Mouse (Mus musculus) embryonic facial prominence, embryonic 12.5 days (tissue): ENCODE results near the gene Slc6a21. TPM values are rescaled to one million over a fixed set of nuclear protein-coding genes. Genes with fewer than 3 reads are reported as not detected.

Experiments
- ATAC-seq: fragments of 200-750 bp; cut with Nextera tagmentation; 2 replicates; pipeline ENCODE4 v1.8.0; 2017; ENCODE audit not compliant: insufficient number of reproducible peaks, insufficient read depth, low FRiP score, low TSS enrichment
- H3K27ac ChIP-seq: fragments of 300-500 bp; sonication (generic); 2 replicates; pipeline ENCODE4 v1.5.1; 2016; ENCODE audit warnings: mild to moderate bottlenecking
- H3K27me3 ChIP-seq: fragments of 300-500 bp; sonication (generic); 2 replicates; pipeline ENCODE4 v1.6.1; 2016; ENCODE audit warnings: mild to moderate bottlenecking, moderate library complexity
- H3K36me3 ChIP-seq: fragments of 300-500 bp; sonication (generic); 2 replicates; pipeline ENCODE4 v1.6.1; 2016; ENCODE audit warnings: mild to moderate bottlenecking
- H3K4me1 ChIP-seq: fragments of 300-500 bp; sonication (generic); 2 replicates; pipeline ENCODE4 v1.6.1; 2016
- H3K4me2 ChIP-seq: fragments of 300-500 bp; sonication (generic); replicated peaks from 2 replicates; pipeline ENCODE4 v1.6.1; 2016; ENCODE audit warnings: mild to moderate bottlenecking, moderate library complexity
- H3K4me3 ChIP-seq: fragments of 300-500 bp; sonication (generic); 2 replicates; pipeline ENCODE4 v1.5.1; 2016; ENCODE audit warnings: mild to moderate bottlenecking
- H3K9ac ChIP-seq: fragments of 300-500 bp; sonication (generic); 2 replicates; pipeline ENCODE4 v1.6.1; 2016; ENCODE audit warnings: mild to moderate bottlenecking, moderate library complexity
- H3K9me3 ChIP-seq: fragments of 300-500 bp; sonication (generic); 2 replicates; pipeline ENCODE4 v1.6.1; 2016; ENCODE audit warnings: mild to moderate bottlenecking, moderate library complexity
- WGBS: fragments of 180-500 bp; shearing (Covaris S2); methylation state at CpG from one replicate; pipeline ENCODE4 v1.1.7; 2016; 5-methylcytosine and 5-hydroxymethylcytosine counted together
- polyA plus RNA-seq: library from polyadenylated mRNA; unstranded; fragments of >200 nt; fragmentation: Nextera tagmentation; extraction: Ambion mirVana; gene quantifications from 2 replicates; pipeline ENCODE4 v1.2.1, GENCODE M21; 2016

The Slc6a21 gene
- polyA plus RNA-seq, 1 experiment from 2014 or later = not detected

DNA sequence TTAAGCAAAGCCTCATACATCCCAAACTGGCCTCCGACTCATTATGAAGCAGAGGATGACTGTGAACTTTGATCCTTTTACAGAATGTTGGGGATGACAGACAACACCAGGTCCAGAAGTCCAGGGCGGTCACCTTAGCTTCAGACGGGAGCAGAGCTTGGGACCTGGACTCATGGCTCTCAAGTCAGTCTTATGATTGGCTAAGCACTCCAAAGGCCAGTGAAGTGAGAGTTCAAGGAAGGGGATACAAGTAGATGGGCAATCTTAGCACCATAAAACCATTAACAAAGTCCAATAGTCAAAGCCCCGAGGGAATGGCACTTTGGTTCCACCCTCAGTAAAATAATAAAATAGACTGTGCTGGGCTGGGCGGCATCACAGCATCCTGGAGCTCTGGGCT, 45.8 kb downstream of the Slc6a21 start:
- ATAC-seq = no peak
- Histone ChIP-seq H3K9me3 (no peaks in the 10 kb centered on the region), H3K4me3 (no peak overlapping the region), H3K27me3 (no peaks in the 10 kb centered on the region), H3K27ac (no peak overlapping the region), H3K4me1 (no peaks in the 10 kb centered on the region), H3K9ac (no peak overlapping the region), H3K36me3 (peaks cover 28% of the 10 kb centered on the region), H3K4me2 (no peak overlapping the region)
- WGBS = 95% methylated on average over 5 of the region's 5 CpGs

DNA sequence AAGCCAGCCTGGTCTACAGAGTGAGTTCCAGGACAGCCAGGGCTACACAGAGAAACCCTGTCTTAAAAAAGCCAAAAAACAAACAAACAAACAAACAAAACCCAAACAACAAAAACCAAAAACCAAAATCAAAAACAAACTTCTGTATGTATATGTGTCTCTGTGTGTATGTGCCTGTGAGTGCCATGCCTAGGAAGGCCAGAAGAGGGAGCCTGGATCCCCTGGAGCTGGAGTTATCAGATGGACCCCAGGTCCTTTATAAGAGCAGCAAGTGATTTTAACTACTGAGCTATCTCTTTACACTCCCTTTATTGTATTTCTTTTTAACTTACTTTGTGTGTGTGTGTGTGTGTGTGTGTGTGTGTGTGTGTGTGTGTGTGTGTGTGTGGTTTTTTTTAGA, 48.5 kb downstream of the Slc6a21 start:
- Histone ChIP-seq H3K36me3 (peaks cover 24% of the 10 kb centered on the region), H3K4me2 (no peak overlapping the region), H3K9me3 (no peaks in the 10 kb centered on the region), H3K27ac (no peak overlapping the region), H3K4me1 (no peaks in the 10 kb centered on the region), H3K4me3 (no peak overlapping the region), H3K27me3 (no peaks in the 10 kb centered on the region), H3K9ac (no peak overlapping the region)
- no peak for ATAC-seq

DNA sequence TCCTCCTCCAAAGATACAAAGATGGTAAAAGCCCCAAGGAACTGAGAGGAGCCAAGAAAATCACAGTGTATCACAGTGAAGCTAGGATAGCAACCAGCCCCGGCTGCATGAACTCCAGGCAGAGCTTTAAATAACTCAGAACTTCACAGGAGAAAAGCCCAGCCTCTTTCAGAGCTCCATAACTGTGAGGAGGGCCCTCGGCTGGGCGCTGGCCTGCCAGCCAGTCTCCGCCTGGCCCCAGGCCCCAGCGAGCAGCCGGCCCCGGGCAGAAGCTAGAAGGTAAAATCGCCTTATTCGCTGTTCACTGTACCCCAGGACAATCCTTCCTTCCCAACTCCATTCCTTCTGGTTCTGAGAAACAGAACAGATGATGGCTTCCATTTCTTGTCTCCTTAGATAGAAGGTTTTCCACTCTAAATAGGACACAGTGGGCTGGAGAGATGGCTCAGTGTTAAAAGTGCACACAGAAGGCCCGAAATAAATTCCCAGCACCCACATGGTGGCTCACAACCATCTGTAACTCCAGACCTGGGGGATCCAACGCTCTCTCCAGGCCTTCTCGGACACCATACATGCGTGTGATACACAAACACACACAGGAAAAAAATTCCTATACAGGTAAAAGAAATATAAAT, 51.6 kb downstream of the Slc6a21 start:
- H3K4me3 ChIP-seq = no peak overlapping the region
- H3K9me3 ChIP-seq = no peaks in the 10 kb centered on the region
- no peak overlapping the region for H3K9ac ChIP-seq
- H3K4me1 ChIP-seq = peaks cover 7% of the 10 kb centered on the region
- H3K4me2 ChIP-seq = no peak overlapping the region
- WGBS = 83% methylated on average over 13 of the region's 13 CpGs
- ATAC-seq = no peak
- no peaks in the 10 kb centered on the region for H3K27me3 ChIP-seq
- H3K36me3 ChIP-seq = peaks cover 16% of the 10 kb centered on the region
- no peak overlapping the region for H3K27ac ChIP-seq

DNA sequence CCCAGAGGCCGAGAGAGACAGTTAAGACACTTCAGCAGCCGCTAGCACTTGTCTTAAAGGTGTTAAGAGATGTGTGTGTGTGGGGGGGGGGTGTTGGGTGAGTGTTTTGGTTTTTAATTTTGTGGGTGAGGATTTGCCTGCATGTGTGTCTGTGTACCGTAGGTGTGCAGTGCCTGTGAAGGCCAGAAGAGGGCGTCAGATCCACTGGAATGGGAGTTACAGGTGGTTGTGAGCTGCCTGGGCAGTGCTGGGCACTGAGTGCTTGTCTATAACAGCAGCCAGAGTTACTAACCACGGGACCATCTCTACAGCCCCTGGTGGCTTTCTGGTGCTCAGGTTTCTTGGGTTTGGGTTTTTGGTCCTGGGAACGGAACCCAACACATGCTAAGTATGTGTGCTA, 54.2 kb downstream of the Slc6a21 start:
- no peaks in the 10 kb centered on the region for H3K27me3 ChIP-seq
- H3K9ac ChIP-seq = no peak overlapping the region
- H3K27ac ChIP-seq = no peak overlapping the region
- ATAC-seq = no peak
- H3K9me3 ChIP-seq = no peaks in the 10 kb centered on the region
- H3K36me3 ChIP-seq = peaks cover 1% of the 10 kb centered on the region; the same call in 1 of the 2 replicates
- H3K4me1 ChIP-seq = peaks cover 21% of the 10 kb centered on the region
- H3K4me2 ChIP-seq = no peak overlapping the region
- WGBS = 78% methylated on average over 6 of the region's 6 CpGs
- H3K4me3 ChIP-seq = no peak overlapping the region

DNA sequence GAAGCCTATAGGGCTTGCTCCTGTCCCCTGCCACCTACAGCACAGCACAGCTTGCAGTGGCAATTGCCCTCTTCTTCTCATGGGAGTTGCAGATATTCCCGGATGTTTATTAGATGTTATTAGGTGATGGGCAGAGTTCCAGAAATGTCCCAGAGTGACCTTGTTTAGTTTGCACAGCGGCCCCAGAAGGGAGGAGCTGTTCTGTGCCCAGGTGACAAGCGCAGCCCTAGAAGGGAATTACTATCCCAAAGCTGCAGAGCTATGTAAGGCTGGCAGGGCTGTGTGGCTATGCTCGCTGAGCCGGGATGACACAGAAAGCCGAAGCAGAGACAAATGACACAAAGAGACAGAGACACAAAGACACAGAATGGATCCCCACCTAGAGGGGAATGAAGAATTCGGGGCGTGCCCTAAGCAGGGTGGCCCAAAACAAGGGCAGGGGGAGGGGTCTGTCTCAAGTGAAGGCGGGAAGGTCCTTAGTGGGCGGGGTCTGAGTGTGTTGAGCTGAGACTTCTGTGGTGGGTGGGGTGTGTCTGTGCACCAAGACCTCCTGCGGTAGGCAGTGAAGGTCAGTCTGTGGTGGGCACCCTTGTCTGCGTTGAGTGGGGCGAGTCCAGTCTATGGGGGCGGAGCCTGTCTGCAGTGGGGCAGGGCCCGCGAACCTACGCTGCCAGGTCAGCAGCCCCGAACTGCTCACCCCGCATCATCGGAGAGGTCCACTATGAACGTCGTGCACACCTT, 55.5 kb downstream of the Slc6a21 start:
- peak overlapping the region; percentile 81 for H3K27ac ChIP-seq
- peaks cover 23% of the 10 kb centered on the region for H3K4me1 ChIP-seq
- peak overlapping the region; percentile 51 for H3K4me3 ChIP-seq
- no peaks in the 10 kb centered on the region for H3K27me3 ChIP-seq
- peak overlapping the region; percentile 78 for H3K4me2 ChIP-seq
- peak overlapping the region; percentile 54 for H3K9ac ChIP-seq
- peak; percentile 36 for ATAC-seq
- WGBS = 4% methylated on average over 22 of the region's 22 CpGs
- H3K36me3 ChIP-seq = no peaks in the 10 kb centered on the region
- no peaks in the 10 kb centered on the region for H3K9me3 ChIP-seq

DNA sequence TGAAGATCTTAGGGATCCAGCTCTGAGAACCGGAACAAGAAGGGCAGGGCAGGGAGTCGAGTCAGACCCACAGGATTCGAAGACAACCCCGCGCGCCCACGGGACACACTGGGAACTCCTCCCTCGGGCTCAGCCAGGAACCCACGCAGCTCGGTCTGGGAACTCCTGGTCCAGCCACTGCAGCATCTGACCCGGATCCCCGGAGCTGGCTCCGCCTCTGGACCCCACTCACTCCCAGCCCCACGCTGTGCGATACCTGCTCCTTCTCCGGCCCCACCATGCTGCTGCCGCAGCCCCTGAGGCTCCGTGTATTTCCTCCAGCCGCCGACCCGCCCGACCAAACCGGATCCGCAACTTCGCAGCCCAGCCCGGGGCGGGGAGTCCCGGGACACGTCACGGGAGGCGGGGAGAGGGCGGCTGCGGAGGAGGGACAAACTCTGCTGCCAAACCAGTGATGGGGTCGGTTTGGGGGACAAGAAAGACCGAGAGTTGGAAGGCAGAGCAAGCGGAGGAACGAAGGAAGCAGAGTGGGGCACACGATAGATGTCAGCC, 56.2 kb downstream of the Slc6a21 start, which contains the start of gene Trpm4:
Gene Trpm4 (minus strand): TSS at position 350 of the 552 bp plus-strand sequence.
- Histone ChIP-seq H3K27me3 (no peaks in the 10 kb centered on the region), H3K27ac (peak within 1 kb of the TSS; percentile 81), H3K9ac (peak within 1 kb of the TSS; percentile 54), H3K36me3 (no peaks in the 10 kb centered on the region), H3K4me1 (peaks cover 29% of the 10 kb centered on the region), H3K4me3 (peak within 1 kb of the TSS; percentile 51), H3K9me3 (no peaks in the 10 kb centered on the region), H3K4me2 (peak within 1 kb of the TSS; percentile 78)
- ATAC-seq = peak; percentile 68
- WGBS = 1% methylated on average over 38 of the region's 38 CpGs

DNA sequence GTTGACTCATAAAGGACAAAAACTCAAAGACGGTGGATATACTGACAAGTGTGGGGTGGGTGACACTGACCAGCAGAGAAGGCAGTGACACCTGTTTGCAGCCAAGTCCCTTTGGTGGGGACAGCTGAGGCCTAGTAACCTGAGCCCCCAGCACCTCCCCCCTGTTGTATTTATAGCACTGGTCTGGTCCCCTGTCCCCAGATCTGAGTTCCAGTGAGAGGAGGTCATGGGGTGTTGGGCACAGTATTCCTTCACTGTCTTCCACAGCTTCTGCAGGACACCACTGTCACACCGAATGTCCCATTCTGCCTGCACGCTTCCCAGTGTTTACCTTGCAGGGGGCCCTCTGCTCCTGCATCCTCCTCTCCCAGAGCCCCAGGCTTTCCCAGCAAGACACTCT, 57.3 kb downstream of the Slc6a21 start:
- no peak for ATAC-seq
- Histone ChIP-seq H3K36me3 (no peaks in the 10 kb centered on the region), H3K4me3 (no peak overlapping the region), H3K27ac (peak overlapping the region; percentile 18; the same call in 1 of the 2 replicates), H3K4me1 (peaks cover 38% of the 10 kb centered on the region), H3K27me3 (no peaks in the 10 kb centered on the region), H3K4me2 (peak overlapping the region; percentile 78; the same call in 1 of the 2 replicates), H3K9ac (0 out of 2 replicates have a peak overlapping the region, but pooled peaks have one; percentile 54), H3K9me3 (no peaks in the 10 kb centered on the region)
- WGBS = 24% methylated on average over 3 of the region's 3 CpGs

DNA sequence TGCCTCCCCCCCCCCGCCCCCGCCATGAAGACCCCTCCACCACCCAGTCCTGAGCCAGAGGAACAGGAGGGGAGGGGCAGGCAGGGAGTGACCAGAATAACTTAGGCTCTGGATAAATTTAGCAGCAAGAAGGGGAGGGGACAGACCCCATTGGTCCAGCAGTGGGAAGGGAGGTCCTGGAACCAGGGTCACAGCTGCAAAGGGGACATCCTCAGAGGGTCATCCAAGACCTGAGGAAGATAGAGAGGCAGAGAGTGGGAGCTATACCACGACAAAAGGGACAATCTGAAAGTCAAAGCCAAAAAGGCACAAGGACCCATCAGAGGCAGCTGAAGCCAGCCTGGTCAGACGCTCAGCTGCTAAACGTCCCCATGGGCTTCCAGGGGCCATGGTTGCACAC, 57.7 kb downstream of the Slc6a21 start, which contains the start of gene Hrc:
Gene Hrc (plus strand): TSS at position 235 of the 400 bp plus-strand sequence.
- Histone ChIP-seq H3K36me3 (no peaks in the 10 kb centered on the region), H3K27me3 (no peaks in the 10 kb centered on the region), H3K4me1 (peaks cover 39% of the 10 kb centered on the region), H3K9ac (peak within 1 kb of the TSS; percentile 54; the same call in 1 of the 2 replicates), H3K9me3 (no peaks in the 10 kb centered on the region), H3K4me2 (peak within 1 kb of the TSS; percentile 78), H3K27ac (peak within 1 kb of the TSS; percentile 81), H3K4me3 (peak within 1 kb of the TSS; percentile 51; the same call in 1 of the 2 replicates)
- ATAC-seq = no peak
- WGBS = 31% methylated on average over 5 of the region's 5 CpGs

DNA sequence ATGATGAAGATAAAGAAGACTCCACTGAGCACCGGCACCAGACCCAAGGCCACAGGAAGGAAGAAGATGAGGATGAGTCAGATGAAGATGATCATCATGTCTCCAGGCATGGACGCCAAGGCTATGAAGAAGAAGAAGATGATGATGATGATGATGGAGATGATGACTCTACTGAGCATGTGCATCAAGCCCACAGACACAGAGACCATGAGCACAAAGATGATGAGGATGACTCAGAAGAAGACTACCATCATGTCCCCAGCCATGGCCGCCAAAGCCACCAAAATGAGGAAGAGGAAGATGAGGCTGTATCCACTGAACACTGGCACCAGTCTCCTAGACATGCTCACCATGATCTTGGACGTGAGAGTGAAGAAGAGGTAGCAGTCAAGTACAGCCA, 59.0 kb downstream of the Slc6a21 start:
- Histone ChIP-seq H3K9ac (no peak overlapping the region), H3K27me3 (no peaks in the 10 kb centered on the region), H3K36me3 (no peaks in the 10 kb centered on the region), H3K9me3 (no peaks in the 10 kb centered on the region), H3K4me2 (no peak overlapping the region), H3K4me1 (peaks cover 52% of the 10 kb centered on the region), H3K4me3 (no peak overlapping the region), H3K27ac (no peak overlapping the region)
- WGBS = 91% methylated on average over 4 of the region's 4 CpGs
- no peak for ATAC-seq

DNA sequence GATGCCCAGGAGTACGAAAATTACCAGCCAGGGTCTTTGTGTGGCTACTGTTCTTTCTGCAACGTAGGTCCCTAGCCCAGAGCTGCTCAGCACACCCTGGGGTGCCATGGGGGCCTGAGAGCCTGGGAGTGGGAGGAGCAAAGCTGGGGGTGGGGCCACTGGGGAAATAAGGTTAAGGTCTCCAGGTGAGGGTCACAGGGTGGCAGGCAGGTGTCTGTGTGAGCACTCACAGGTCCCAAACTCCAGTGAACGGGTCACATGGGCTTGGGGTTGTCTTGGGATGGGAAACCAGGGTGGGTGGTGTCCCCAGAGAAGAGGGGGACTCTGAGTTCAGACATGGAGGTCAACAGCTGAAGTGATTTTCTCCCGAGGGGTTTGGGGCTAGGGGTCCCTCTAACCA, 60.2 kb downstream of the Slc6a21 start:
- no peaks in the 10 kb centered on the region for H3K27me3 ChIP-seq
- no peak for ATAC-seq
- H3K4me2 ChIP-seq = peak overlapping the region; percentile 93; the same call in 1 of the 2 replicates
- no peak overlapping the region for H3K9ac ChIP-seq
- no peak overlapping the region for H3K4me3 ChIP-seq
- H3K36me3 ChIP-seq = no peaks in the 10 kb centered on the region
- 15% methylated on average over 4 of the region's 4 CpGs for WGBS
- H3K9me3 ChIP-seq = no peaks in the 10 kb centered on the region
- peak overlapping the region; percentile 18; the same call in 1 of the 2 replicates for H3K27ac ChIP-seq
- H3K4me1 ChIP-seq = peaks cover 51% of the 10 kb centered on the region

DNA sequence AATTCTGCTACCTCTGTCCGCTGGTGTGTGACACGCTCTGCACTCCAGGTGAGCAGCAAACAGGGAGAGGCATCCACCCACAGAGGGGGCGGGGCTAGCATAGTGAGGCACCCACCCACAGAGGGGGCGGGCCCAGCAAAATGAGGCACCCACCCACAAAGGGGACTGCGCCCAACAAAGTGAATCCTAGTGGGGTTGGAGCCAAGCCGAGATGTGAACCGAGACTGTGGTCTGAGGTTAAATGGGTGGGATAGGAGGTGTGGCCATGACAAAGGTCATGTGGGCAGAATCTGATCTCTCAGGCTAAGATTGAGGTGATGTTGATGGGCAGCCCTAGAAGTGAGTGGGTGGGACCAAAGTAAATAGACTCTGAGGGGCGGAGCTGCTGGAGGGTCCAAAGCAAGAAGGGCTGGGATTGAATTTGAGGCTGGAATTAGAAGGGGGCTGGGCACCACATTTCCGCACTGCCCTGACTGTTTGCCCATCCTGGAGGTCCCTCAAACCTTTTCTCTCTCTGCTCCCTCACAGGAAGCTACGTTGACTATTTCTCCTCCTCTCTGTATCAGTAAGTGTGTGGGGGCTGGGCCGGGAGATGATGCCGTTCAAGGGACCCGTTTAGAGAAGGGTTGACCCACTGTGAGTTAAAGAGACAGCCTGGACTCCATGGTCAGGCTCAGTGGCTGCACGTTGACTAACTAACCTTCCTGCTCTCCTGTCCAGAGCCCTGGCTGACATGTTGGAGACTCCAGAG, 61.0 kb downstream of the Slc6a21 start:
- Histone ChIP-seq H3K4me1 (peaks cover 46% of the 10 kb centered on the region), H3K27me3 (no peaks in the 10 kb centered on the region), H3K4me2 (peak overlapping the region; percentile 93), H3K9me3 (no peaks in the 10 kb centered on the region), H3K27ac (peak overlapping the region; percentile 37; the same call in 1 of the 2 replicates), H3K4me3 (peak overlapping the region; percentile 52), H3K36me3 (no peaks in the 10 kb centered on the region), H3K9ac (peak overlapping the region; percentile 63)
- 3% methylated on average over 14 of the region's 14 CpGs for WGBS
- 0 out of 2 replicates have a peak, but pooled peaks have one; percentile 10 for ATAC-seq
